Mouse (Mus musculus) cortical plate, adult 2 months (tissue): ENCODE data around the gene Sardh.

Source experiments
- CTCF ChIP-seq: fragments of 200-500 bp; IDR thresholded peaks from 2 replicates; pipeline ENCODE4 v1.5.1; 2011; ENCODE audit warnings: mild to moderate bottlenecking, control low read depth, low read length; ENCODE audit not compliant: insufficient read depth; ENCODE audit errors: extremely low read depth
- POLR2A ChIP-seq: fragments of 200-500 bp; IDR thresholded peaks from 2 replicates; pipeline ENCODE4 v1.6.1; 2011; ENCODE audit warnings: mild to moderate bottlenecking, low read length, control low read depth; ENCODE audit not compliant: insufficient read depth; ENCODE audit errors: extremely low read depth

DNA sequence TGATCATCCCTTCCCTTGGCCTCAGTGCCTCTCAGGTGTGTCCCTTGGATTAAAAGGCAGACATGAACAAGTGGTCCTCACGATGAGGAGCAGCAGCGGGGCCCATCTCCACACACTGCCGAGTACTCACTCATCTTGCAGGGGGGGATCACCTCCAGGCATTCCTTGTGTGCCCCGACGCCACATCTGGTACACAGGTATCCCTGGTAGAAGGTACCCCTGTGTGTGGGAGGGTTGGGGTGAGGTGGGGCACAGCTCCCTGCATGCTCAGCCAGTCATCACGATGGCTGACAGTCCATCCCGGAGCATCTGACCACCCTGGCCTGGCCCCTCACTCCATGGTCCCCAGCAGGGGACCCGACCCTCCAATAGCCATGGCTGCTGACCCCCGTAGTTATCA lies 33.6 kb upstream of the Sardh start:
- TF ChIP-seq CTCF = no peak
- TF ChIP-seq POLR2A = no peak
